Mouse (Mus musculus): ENCODE results near the gene Trpt1. TPM values are rescaled to one million over a fixed set of nuclear protein-coding genes. Genes with fewer than 3 reads are reported as not detected.
A peak's percentile ranks its signal among the peaks of the same experiment; 100 is the strongest.
"Not testable (repeated sequence)": the region's sequence is repeated elsewhere in the genome, so short reads cannot be mapped to it uniquely, and the experiment has no call there.

The Trpt1 gene
- polyA plus RNA-seq, 1 experiment: 5.1 TPM

DNA sequence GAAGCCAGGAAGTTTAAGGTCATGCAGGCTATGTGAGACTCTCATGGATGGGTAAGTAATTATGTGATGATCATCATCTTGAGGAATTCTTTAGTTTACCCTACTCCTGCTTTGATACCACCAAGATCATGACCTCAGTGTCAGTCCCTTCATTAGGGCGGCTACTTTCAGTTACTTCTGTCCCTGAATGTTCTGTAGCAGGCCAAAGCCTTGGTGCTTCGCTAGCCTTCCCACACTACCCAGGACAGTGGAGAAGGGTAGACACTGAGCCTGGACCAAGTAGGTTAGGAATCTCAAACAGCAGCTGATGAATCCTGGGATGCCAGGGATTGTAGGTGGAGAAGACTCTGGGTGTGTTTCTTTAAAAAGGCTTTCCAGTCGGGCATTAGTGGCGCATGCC is 14.5 kb upstream of the Trpt1 start:
- TF ChIP-seq POLR2A (IDR thresholded peaks at IDR 0.05; ENCODE audit: low read depth, low read length) (no peak), CTCF (IDR thresholded peaks at IDR 0.05; ENCODE audit: borderline replicate concordance, insufficient read depth, low read length) (no peak)
- H3K27ac ChIP-seq (ENCODE audit: insufficient read depth, low read length): peak overlapping the region; percentile 64; the same call in 1 of the 2 replicates
- H3K4me1 ChIP-seq (ENCODE audit: control insufficient read depth, insufficient read depth, low read length): peaks cover 13% of the 10 kb centered on the region
- H3K4me3 ChIP-seq (ENCODE audit: insufficient read depth, low read length): no peak overlapping the region

DNA sequence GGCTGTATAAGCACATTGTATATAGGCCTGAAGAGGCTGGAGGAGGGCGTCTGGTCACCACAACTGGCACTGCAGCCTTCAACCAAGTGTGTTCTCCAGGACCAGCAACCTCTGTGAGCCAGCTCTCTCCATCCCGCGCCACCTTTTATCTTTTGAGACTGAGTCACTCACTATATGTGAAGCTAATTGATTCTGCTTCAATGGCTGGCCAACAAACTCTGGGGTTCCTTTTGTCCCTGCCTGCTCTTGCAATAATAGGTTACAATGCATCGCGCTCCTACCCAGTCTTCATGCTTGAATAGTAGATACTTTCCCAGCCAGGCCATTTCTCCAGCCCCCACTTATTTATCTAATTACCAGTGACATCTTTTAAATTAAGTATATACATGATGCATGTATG is 12.3 kb upstream of the Trpt1 start:
- Histone ChIP-seq H3K4me3 (ENCODE audit: insufficient read depth, low read length) (no peak overlapping the region), H3K27ac (ENCODE audit: insufficient read depth, low read length) (no peak overlapping the region), H3K4me1 (ENCODE audit: control insufficient read depth, insufficient read depth, low read length) (peaks cover 7% of the 10 kb centered on the region)
- no peak for TF ChIP-seq CTCF (IDR thresholded peaks at IDR 0.05; ENCODE audit: borderline replicate concordance, insufficient read depth, low read length)
- TF ChIP-seq POLR2A (IDR thresholded peaks at IDR 0.05; ENCODE audit: low read depth, low read length): no peak

DNA sequence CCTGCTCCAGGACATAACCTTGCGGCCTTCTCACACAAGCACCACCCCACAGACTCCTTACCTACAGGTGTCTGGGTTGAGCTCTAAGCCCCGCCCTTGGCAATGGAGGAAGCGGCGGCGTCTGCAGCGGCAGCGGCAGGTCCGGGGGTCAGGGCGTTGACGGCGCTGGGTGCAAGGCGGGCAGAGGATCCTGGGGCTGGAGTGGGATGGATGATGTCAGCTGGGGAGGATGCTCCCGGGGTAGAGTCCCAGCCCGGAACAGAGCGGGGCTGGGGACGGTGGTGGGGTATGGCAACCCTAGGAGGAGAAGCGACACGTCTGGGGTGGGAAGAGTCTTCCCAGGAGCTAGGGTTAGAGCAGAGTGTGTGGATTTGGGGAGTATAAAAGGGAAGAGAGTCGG is 10.6 kb upstream of the Trpt1 start:
- TF ChIP-seq POLR2A (IDR thresholded peaks at IDR 0.05; ENCODE audit: low read depth, low read length): no peak
- no peak for TF ChIP-seq CTCF (IDR thresholded peaks at IDR 0.05; ENCODE audit: borderline replicate concordance, insufficient read depth, low read length)
- Histone ChIP-seq H3K4me1 (ENCODE audit: control insufficient read depth, insufficient read depth, low read length) (peaks cover 4% of the 10 kb centered on the region; the same call in 1 of the 2 replicates), H3K4me3 (ENCODE audit: insufficient read depth, low read length) (no peak overlapping the region), H3K27ac (ENCODE audit: insufficient read depth, low read length) (no peak overlapping the region)

DNA sequence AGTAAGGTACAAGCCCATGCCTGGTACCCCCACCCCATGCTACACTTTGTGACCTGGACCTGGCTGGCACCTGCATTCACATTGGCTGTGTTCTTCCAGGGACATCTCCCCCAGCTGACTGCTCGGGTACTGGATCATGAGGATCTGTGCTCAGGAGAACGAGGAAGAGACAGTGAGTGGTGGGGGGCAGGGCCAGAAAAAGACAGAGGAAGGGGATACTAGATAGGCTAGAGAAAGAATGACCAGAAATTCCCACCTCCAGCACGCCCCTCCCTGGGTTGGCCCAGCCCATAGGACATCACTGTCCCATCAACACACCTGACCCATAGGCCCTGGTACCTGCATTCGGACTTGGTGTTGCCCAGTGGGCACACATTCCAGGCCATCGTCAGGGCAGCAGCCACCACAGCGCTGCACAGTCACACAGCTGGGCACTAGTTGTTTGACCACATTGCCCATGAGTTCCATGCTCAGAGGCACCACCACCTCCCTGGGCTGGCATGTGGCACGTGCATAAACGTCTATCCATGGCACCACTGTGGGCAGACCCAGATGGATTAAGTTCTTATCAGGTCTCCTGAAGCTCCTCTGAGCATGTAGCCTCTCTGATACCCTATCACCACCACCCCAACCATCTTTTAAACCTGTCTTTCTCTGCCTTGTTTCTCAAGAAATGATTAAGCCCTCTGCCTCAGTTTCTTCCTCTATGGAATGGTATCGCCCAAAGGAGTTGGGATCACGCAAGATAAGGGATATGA is 9.8 kb upstream of the Trpt1 start:
- Histone ChIP-seq H3K4me1 (ENCODE audit: control insufficient read depth, insufficient read depth, low read length) (peaks cover 4% of the 10 kb centered on the region; the same call in 1 of the 2 replicates), H3K4me3 (ENCODE audit: insufficient read depth, low read length) (peak overlapping the region; percentile 57), H3K27ac (ENCODE audit: insufficient read depth, low read length) (no peak overlapping the region; the same call in 1 of the 2 replicates)
- no peak for TF ChIP-seq POLR2A (IDR thresholded peaks at IDR 0.05; ENCODE audit: low read depth, low read length)
- TF ChIP-seq CTCF (IDR thresholded peaks at IDR 0.05; ENCODE audit: borderline replicate concordance, insufficient read depth, low read length): no peak

DNA sequence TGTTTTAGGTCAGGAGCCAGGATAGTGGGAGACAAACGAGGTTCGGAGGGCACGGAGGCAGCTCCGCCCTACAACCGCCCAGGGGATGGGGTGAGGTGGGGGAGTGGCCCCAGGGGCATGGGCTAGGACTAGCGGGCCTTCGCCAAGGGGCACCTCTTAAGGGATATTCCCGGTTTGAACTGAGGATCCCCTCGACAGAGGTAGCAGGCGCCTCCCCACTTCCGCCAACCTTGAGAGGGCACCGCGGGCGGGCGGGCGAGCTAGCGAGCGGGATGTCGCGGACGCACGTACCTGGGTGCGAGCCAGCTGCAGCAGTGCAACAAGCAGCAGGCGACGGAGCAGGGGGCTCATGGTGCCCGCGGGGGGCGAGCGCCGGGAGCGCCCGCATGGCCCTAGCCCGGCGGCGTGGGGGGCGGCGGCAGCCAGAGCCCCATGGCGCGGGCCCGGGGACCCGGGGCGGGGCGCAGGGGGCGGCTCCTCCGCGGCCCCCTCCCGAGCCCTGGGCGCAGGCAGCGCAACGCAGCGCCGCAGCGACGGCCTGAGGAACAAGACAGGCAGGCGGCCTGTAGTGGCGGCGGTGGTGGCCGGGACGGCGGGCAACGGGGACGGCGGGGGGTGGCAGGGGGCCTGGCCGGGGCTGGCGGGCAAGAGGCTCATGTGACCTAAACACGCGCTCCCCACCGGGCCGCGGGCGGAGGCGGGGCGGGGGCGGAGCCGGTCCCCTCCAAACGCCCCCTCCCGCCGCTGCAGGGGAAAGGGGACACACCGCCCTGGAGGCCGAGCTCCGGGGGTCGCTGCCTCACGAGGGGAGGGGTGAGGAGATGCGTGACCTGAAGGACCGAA is 8.6 kb upstream of the Trpt1 start, which contains the start of gene Vegfb:
Vegfb (minus strand) TSS at position 591 of the 843 bp plus-strand sequence.
- Histone ChIP-seq H3K27ac (ENCODE audit: insufficient read depth, low read length) (peak within 1 kb of the TSS; percentile 28; the same call in 1 of the 2 replicates), H3K4me3 (ENCODE audit: insufficient read depth, low read length) (peak within 1 kb of the TSS; percentile 57), H3K4me1 (ENCODE audit: control insufficient read depth, insufficient read depth, low read length) (0 out of 2 replicates have a peak, but pooled peaks cover 4% of the 10 kb centered on the region)
- TF ChIP-seq CTCF (IDR thresholded peaks at IDR 0.05; ENCODE audit: borderline replicate concordance, insufficient read depth, low read length): no peak
- peak; percentile 26 for TF ChIP-seq POLR2A (IDR thresholded peaks at IDR 0.05; ENCODE audit: low read depth, low read length)

DNA sequence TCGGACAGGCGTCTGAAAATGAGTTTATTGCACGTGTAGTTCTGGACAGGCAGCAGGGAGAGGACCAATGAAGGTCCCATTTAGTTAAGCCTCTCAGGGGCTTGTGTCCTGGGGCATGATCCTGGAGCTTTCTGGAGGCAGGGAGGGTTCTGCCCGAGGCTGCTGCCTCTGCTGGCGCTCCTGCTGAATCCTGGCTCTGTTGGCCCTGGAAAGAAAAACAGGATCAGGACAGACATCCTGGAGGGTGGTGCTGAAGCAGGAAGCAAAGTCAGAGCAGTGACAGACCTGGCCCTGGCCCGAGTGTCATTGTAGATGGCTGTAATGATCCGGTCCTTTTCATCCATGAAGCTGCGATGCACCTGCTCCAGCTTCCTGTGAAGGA is 8.0 kb upstream of the Trpt1 start:
- Histone ChIP-seq H3K4me1 (ENCODE audit: control insufficient read depth, insufficient read depth, low read length) (peaks cover 4% of the 10 kb centered on the region; the same call in 1 of the 2 replicates), H3K4me3 (ENCODE audit: insufficient read depth, low read length) (peak overlapping the region; percentile 57), H3K27ac (ENCODE audit: insufficient read depth, low read length) (no peak overlapping the region)
- TF ChIP-seq CTCF (IDR thresholded peaks at IDR 0.05; ENCODE audit: borderline replicate concordance, insufficient read depth, low read length) (no peak), POLR2A (IDR thresholded peaks at IDR 0.05; ENCODE audit: low read depth, low read length) (no peak; the same call in 1 of the 2 replicates)

DNA sequence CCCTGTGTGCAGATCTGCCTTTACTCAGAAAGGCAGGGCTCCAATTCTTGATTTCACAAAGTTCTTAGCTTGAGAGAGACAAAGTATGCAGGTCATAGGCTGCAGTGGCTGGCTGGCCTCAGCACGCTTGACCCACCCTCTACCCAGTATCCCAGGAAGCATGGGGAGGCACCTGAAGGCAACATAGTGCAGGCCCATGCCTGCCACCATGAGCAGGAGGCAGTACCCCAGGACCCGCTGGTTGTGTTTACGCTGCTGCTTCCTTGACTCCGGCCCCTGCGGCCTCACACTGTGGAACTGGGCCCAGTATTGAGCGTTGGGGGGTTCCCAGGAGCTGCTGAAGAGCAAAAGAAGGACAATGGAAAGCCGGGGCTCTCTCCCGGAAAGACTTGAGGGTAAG is 6.7 kb upstream of the Trpt1 start:
- Histone ChIP-seq H3K27ac (ENCODE audit: insufficient read depth, low read length) (no peak overlapping the region), H3K4me1 (ENCODE audit: control insufficient read depth, insufficient read depth, low read length) (peaks cover 4% of the 10 kb centered on the region; the same call in 1 of the 2 replicates), H3K4me3 (ENCODE audit: insufficient read depth, low read length) (no peak overlapping the region)
- TF ChIP-seq POLR2A (IDR thresholded peaks at IDR 0.05; ENCODE audit: low read depth, low read length) (no peak), CTCF (IDR thresholded peaks at IDR 0.05; ENCODE audit: borderline replicate concordance, insufficient read depth, low read length) (no peak)

DNA sequence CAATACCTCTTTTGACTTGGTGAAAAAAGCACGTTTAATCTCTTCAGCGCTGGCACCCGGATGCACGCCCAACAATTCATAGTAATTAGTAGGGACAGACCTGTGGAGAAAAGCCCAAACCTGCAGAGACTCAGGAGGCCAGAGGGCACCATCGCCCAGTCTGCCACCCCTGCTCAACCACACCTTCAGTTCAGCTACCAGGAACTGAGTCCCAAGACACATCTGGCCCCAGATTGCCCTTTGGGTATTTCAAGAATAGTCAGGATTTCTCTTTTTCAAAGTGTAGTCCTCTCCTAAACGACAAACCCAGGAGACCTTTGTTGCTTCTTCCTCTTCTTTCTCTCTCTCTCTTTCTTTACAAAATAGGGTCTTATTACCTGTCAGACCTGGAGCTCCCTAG is 5.2 kb upstream of the Trpt1 start:
- TF ChIP-seq CTCF (IDR thresholded peaks at IDR 0.05; ENCODE audit: borderline replicate concordance, insufficient read depth, low read length) (no peak), POLR2A (IDR thresholded peaks at IDR 0.05; ENCODE audit: low read depth, low read length) (no peak)
- H3K4me1 ChIP-seq (ENCODE audit: control insufficient read depth, insufficient read depth, low read length): peaks cover 4% of the 10 kb centered on the region; the same call in 1 of the 2 replicates
- no peak overlapping the region for H3K27ac ChIP-seq (ENCODE audit: insufficient read depth, low read length)
- H3K4me3 ChIP-seq (ENCODE audit: insufficient read depth, low read length): no peak overlapping the region

DNA sequence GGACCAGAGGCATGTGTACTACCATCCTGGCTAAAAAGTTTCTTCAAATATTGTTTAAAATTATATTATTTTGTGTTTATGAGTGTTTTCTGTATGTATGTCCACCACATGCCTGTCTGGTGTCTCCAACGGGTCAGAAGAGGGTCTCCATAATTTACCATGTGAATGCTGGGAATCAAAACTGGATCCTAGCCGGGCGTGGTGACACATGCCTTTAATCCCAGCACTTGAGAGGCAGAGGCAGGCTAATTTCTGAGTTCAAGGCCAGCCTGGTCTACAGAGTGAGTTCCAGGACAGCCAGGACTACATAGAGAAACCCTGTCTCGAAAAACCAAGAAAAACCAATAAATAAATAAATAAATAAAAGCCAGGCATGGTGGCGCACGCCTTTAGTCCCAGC is 4.8 kb upstream of the Trpt1 start:
- not testable (repeated sequence) for H3K4me3 ChIP-seq (ENCODE audit: insufficient read depth, low read length); H3K4me1 ChIP-seq (ENCODE audit: control insufficient read depth, insufficient read depth, low read length); H3K27ac ChIP-seq (ENCODE audit: insufficient read depth, low read length)

Data from embryonic fibroblast, embryonic 13.5 days (primary cell).